Mouse (Mus musculus): ENCODE results near the gene Snx18.
A peak's percentile ranks its signal among the peaks of the same experiment; 100 is the strongest.

Gene Snx18

DNA sequence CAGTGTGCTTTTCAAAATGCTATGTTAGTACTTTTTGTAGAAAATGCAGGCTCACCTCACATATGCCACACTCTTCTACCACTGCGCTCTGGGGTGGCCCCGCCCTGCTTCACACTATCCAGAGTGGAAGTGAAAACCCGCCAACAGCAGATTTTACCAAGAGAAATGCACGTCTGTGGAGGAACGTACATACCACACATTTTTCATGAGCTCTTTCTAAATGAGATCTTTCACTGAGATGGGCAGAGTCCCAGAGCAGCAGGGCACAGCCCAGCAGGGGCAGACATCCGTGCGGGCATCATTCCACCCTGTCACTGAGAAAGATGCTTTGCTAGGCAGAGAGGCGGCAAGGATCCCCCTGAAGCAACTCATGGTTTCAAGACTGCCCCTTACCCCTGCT, 22.4 kb downstream of the Snx18 start:
- peak; percentile 69 to 82 for DNase-seq

DNA sequence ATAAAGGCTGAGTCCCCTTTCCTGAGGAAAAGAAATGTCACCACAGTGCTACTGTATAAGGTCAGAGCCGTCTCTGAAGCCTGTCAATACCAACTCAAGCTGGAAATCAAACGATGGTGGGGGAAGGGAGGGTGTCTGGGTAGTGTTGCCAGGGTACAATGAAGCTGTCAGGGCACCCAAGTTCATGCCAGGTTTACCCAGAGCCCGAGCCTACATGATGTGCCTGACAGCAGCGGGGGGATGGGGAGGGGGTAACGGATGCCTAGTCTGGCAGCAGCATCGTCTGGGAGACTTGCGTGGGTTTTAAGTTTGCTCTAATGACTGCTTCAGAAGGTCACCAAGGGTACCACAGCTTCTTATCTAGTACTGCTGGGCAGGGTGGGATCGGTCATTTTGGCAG, 23.1 kb downstream of the Snx18 start:
- peak in 1 of 2 experiments; percentile 60 for DNase-seq

DNA sequence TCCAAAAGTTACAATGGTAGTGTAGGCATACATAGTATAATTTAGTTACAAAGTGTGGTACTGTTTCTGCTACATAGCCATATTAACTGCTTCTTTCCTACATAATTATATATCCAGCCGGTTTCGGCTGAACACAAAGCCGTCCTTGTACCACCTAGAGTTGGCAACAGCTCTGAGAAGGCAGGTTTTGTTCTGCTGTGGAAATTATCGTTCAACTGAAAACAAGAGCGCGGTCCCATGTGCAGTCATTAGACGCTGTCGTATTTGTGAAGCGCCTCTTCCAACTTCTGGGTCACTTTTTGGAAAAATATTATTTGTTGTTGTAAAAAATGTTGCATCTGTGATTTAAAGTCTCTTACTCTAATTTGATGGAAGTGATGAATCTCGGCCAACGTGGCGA, 24.0 kb downstream of the Snx18 start:
- DNase-seq = no peak

DNA sequence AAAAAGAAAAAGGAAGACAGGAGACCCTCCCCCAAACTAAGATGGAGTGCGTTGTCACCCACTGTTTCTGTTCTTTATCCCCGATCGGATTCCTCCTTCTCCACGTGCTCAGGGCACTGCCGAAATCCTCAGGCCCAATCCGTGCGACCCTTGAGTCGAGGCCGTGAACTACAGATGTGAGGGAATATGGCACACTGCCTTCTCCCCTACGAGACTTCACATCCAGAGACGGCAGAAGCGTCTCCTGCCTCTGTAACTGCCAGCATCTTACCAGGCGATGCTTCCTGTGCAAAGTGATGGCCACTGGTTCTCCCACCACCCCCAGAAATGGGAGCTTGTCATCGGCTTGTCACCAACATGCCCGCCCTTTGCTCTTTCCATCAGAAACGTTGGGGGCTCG, 24.7 kb downstream of the Snx18 start:
- no peak for DNase-seq

DNA sequence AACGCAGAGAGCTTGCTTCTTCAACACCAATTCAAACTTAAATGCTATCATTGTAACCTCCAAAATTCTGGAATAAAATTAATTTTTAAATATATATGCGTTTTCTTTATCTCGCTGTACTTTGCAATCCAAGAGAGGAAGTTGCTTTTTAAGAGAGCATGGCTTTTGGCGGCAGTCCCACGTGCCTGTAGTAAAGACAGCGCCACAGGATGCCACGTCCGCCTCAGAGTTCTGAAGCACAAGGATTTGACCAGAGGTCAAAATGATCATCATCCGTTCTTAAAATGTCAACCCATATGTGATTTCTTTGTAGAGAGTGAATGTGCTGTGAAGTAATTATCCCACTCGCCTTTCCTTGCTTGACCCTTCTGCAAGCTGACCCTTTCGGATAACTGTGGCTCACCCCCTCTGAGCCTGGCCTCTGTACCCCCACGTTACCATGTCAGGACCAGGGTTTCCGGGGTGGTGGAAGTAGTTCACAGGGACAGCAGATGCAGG, 25.6 kb downstream of the Snx18 start:
- DNase-seq = no peak

DNA sequence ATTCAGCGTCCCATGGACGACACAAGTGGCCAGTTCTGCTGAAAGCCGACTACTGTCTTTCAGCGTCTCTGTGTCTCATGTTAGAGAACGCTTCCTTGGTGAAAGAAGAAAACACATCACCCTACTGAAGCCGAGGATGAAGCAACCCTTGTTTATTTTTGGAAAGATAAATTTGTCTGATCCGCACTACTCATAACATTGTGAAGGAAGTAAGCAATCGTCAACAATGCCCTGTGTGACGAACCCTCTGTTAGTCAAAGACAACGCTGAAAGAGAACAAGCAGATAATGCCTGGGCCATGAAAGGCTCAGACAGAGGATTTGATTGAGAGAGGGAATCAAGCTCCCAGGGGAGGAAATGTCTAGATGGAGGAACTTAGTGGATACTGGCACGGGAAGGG, 27.0 kb downstream of the Snx18 start:
- DNase-seq = no peak

DNA sequence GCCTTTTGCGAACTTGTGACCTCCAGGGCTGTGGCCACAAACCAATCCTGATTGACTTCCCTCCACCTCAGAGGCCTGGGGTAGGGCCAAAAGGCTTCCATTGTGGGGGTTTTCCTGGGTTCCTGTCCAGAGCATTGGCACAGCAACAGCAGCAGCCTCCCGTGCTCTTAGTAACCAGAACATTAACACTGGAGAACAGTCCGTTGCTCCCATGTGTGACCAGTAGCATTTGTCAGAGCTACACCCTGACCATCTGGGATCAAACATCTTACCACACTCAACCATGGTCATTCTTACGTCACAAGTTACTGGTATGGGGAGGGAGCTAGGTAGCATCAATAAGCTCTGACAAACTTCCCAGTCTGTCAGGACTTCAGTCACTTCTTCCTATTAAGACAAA, 28.1 kb downstream of the Snx18 start:
- DNase-seq = no peak

DNA sequence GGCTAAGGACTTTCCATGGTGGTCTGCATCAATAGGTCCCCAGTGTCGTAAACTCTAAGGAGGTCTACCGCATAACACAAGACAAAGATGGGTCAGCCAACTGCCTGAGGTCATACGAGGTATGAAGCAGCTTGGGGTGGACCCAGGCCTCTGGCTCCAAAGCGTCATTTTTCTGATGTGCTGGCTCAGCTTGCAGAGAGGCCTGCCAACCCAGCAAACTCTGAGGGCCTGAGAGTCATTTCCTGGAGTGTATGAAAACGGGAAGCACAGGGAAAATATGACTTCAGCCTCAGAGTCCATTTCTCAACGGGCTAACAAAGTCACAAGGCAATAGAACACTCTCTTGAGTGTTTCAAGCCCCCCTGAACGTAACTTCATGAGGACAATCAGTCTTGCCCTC, 28.9 kb downstream of the Snx18 start:
- DNase-seq = no peak

DNA sequence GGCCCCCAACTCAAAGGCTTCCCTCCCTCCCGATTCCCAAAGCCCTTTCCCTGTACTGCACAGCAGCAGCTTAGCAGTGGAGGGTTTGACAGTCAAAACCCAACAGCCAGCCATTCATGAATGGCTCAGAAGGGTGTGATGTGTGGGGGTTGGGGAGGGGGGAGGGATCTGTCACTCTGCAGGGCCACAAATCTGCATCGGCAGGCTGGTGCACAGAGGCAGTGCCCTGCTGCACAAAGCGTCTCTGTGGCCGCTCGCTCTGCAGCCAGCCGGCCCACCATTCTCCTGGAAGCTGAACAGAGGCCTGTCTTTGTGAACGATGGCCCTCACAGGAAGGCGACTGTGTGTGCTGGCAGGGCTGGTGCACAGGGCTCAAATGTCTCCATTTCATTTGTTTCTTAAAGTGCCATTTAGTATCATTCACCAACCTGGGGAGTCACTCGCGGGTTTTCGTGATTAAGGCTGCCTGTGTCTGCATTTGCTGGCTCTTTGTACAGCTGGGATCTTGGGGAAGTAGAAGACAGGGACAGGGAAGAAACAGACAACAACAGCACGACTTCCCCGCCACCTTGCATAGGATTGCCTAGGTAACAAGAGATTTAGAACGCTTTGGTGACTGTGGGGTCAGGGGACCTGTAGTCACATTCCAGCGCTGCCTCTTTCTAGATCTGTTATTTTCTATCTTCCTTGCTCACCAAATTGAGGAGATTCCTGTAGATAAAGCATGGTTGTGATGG, 31.0 kb downstream of the Snx18 start:
- no peak for DNase-seq

DNA sequence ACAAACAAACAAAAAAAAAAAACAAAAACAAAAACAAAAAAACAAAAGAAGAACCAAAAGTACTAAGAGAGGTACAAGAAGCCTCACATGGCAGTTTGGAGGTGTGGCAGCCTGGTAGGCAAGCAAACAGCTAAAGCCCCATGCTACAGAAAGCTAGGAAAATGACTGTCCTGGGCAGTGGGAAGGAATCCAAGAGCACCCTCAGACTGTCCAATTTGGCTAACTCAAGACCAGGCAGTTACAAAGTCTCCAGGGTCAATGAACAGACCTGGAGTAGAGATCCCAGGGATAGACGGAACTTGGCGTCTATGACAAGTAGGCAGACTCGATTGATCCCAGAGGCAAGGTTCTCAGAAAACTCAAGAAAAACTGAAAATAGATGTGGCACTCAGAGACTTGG, 32.8 kb downstream of the Snx18 start:
- DNase-seq = no peak

DNA sequence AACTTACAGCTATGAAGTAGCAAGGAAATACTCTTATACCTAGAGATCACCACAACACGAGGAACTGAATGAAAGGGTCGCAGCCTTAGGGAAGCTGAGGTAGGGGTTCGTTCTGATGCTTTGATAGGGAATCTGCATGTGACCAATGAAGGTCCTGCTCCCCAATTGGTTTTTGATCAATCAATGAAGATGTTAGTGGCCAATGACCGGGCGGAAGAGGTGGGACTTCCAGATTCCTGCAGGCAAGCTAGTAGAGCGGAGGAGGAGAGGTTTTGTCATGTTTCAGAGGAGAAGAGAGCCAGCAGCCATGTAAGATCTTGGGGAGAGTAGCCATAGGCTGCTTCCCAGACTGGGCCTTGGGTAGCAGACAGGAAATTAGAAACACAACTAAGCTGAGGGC, 33.9 kb downstream of the Snx18 start:
- no peak for DNase-seq

DNA sequence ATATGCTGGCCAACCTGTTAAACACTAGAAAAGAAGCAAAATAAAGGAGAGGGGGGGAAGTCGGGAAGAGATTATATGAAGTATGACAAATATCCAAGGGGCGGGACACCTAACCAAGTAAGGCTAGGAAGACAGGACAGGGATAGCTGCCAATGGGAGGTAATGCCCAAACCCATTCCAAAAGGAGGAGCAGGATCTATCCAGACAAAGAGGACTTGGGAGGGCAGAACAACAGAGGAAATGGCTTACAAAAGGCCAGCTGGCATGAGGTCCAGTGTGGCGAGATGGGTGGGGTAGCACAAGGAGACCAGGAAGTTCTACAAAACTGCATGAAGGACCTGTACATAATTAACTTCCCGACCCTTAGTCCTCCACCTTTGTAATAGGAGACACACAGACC, 34.8 kb downstream of the Snx18 start:
- no peak for DNase-seq

DNA sequence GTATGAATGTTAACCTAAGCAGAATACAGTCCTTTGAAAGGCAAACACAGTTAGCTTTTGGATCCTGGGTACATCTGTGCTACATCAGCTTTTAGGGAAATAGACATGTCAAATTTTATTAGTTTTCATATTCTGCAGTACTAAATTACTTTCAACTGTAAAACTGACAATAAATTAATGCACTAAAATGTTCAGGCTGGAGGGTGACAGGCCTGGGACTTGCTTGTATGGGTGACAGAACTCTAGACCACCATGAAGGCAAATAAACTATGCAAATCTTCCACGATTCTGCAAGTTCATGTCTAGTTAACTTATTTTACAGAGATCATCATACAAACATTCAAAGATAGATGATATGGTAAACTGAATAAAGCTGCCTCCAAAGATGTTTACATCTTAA, 36.3 kb downstream of the Snx18 start:
- no peak for DNase-seq

DNA sequence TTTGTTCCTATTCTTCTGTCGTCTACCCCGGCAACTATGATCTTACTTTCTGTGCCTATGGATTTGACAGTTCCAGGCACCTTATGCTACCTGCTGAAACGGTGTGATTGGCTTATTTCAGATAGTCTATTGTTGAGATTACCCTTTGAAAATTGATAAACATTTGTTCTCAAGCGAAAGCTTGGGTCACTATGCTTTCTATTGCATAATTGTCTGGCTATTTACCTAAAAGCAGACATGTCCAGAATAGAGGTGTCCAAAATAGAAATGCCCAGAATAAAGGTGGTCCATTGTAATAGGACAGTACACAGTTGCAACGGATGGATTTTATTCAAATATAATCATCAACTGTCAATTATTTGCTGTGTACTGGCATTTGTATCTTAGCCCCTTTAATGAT, 36.9 kb downstream of the Snx18 start:
- DNase-seq = no peak

DNA sequence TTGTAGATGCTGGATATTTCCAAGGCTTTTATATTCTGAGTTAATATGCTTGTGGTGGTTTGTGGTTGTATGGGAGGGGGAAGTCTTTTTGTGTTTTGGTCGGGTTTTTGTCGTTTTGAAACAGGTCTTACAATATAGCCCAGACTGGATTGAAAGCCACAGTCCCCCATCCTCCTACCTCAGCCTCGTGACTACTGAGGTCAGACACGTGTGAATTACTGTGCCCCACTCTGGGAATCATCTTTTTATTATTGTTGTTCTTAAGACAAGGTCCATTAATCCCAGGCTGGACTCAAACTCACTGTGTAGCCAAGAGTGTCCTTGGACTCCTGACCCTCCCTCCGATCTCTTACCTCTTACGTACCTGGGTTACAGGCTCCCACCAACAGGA, 38.0 kb downstream of the Snx18 start:
- DNase-seq = no peak

DNA sequence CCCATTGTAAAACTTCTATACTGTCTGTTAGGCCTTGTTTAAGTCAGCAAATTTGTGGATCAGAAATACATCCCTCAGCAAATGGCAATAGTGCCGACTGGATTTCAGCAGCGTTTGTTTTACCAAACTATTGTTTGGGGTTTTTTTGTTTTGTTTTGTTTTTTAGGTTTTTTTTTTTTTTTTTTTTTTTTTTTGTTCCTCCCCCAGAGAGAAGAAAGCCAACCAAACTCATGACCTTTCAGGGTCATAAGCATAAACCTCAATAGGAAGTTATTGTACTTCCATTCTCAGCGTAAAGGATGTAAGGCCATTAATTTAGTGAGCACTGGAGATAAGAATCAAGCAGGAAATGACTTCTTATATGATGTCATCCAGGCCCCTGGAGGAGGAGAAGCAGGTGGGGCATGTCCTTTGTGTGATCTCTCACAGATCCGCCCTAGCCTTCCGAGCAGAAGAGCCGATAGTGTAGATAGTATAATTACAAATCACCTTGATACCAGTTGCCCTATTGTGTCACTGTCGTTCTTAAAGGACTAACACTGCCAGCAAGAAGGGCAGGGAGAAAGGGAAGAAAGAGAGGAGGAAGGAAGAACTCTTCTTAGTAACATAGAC, 38.5 kb downstream of the Snx18 start:
- DNase-seq = no peak

DNA sequence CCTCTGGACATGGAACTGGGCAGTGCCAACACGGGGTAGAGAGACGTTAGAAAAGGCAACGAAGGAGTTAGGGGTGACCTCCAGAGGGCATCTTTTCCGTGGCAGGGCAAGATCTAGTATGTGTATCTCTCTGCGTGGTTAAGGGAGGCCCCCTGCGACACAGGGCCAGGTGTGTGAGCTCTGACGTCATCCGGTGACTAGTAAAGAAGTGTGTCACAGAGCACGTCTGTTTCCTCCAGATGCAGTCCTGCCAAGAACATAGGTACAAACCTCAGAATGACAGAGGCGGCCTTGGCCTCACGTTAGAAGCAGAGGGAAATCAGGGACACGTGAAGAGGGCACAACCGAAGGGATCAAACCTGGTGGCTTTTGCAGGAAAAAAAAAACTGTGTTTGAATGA, 44.1 kb downstream of the Snx18 start:
- DNase-seq = no peak

DNA sequence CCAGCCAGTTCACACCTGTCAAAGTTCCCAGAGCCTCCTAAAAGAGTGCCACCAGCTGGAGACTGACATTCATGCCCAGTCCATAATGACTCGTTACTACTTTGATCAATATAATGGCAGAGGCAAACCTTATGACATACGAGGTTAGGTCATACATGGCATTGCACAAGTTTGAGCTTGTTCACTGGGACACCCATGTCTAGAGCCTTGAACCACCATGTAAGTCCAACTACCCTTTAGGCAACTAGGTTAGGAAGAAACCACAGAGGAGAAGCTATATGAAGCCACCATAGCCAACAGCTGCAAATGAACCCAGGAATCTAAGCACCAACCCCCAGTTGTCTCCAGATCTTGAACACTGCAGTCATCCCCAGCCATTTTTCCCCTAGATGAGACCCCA, 45.0 kb downstream of the Snx18 start:
- DNase-seq = no peak

DNA sequence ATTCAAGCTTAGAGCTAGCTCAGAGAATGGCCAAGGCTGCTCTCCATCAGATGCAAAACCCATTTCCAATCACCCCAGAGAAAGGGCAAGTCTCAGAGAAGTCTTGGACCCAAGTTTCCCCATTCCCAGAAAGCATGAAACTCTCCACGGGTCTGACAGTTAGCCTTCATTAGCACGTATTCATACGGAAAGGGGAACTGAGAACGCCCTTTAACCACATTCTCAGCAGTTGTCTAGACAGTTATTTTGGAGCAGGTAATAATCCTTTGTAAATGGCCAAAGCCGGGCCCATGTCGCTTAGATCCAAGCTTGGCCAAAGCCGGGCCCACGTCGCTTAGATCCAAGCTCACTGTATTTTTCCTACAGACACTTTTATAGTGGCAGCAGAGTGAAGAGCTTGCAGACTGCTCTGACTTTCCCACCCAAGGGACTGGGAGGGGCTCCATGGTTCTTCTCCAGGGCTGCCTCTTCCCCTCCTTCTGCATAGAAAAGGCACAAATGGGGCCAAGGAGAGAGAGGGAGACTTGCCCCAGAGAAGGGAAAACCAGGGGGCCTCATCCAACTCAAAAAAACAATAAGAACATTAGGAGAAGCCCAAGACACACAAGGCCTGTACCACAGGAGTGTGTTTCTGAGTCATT, 46.2 kb downstream of the Snx18 start:
- DNase-seq = no peak

DNA sequence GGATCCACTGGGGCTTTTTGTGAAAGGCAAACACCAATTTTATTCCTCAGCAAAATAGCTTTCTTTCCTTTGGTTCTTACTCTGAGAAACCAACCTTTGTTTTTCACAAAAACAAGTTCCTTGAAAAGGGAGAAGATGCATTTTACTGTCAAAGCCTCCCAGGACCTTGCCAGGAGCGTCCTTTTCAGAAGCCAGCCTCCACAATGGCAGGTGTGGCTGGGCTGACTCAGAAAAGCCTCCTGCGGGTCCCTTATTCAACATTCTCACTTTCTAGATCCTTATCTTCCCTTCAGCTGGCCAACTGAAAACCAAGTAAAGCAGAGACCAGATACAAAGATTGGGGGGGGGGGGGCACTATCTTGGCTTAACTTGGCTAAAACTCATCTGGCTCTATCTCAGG, 48.8 kb downstream of the Snx18 start:
- DNase-seq = no peak

DNA sequence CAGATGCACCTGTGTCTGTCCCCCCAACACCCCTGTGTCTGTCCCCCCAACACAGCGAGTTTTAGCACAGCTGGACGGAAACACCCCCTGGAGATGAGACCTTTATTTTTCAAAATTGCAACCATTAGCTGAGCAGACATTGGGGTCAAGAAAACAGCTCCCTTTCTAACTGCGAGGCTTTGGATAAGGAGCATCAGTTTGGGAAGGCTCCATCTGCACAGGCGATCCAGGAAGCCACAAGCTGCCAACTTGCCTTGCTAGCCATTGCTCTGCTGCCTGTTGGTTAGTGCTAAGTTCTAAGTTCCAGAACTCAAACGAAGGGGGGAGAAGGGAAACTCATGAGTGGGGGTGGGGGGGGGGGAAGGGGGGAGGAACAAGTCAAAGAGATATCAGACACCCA, 51.4 kb downstream of the Snx18 start:
- DNase-seq = peak; percentile 42 to 63

DNA sequence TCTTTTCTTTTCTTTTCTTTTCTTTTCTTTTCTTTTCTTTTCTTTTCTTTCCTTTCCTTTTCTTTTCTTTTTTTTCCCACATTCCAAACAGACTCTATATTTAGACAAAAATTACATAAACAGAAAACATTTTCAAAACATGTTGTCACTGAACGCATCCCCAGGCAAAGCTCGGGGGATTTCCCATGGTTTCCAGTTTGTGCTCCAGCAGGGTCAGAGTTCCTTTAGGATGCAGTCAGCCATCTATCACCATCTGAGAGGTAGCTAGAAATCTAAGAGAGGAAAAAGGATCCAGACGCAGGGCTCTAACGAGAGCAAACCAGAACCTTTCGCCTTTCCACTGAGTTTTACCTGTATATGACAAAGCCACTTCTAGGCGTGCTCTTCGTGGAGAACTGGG, 52.0 kb downstream of the Snx18 start:
- no peak for DNase-seq

DNA sequence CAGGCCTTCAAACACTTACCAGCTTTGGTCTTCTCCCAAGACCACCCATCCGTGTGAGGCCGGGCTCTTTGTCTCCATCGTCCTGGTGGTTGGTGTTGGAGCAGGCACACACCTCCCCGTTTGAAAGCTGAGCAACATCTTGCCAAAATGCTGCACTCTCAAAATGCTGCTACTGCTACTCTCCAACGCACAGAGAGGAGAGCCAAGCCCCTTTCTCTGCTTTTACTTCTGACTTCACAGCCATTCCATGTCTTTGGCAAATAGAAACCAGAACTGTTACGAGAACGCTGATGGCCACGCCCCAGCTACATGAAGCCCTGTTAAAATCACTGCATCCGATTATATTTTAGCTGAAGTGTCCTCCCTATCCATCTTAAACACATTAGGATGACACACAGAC, 58.7 kb downstream of the Snx18 start:
- DNase-seq = no peak

DNA sequence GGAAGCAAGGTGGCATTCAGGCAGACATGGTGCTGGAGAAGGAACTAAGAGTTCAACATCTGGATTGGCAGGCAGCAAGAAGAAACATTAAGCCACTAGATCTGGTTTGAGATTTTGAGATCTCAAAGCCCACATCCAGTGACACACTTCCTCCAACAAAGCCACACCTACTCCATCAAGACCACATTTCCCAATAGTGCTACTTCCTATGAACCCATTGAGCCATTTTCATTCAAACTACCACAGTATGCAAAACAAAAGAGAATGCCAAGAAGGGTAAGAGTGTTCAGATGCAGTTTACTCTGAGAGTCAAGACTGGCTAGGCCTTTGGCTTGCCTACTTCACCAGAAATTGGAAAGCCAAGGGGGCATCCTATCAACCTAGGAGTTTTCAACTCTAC, 61.8 kb downstream of the Snx18 start:
- DNase-seq = no peak
